Mouse (Mus musculus): ENCODE data around the gene Gfra1.

Gfra1 gene

GRCm38 (mm10) chr19:58329305-58329704 is 126.4 kb downstream of the Gfra1 start:
- DNase-seq (ENCODE audit: low read depth, low spot score): no peak

- DNase-seq (ENCODE audit: low read depth, low spot score): no peak
Observed at GRCm38 (mm10) chr19:58328014-58328413, 127.7 kb downstream of the Gfra1 start.

- DNase-seq (ENCODE audit: low read depth, low spot score): no peak
Observed at GRCm38 (mm10) chr19:58316474-58316873, 139.2 kb downstream of the Gfra1 start.

GRCm38 (mm10) chr19:58315681-58316080 is 140.0 kb downstream of the Gfra1 start:
- DNase-seq (ENCODE audit: low read depth, low spot score): no peak

GRCm38 (mm10) chr19:58314631-58315030 is 141.1 kb downstream of the Gfra1 start:
- peak; percentile 34 for DNase-seq (ENCODE audit: low read depth, low spot score)

GRCm38 (mm10) chr19:58313785-58314184 is 141.9 kb downstream of the Gfra1 start:
- no peak for DNase-seq (ENCODE audit: low read depth, low spot score)

- DNase-seq (ENCODE audit: low read depth, low spot score): no peak
Observed at GRCm38 (mm10) chr19:58312492-58312891, 143.2 kb downstream of the Gfra1 start.

- DNase-seq (ENCODE audit: low read depth, low spot score): no peak
Observed at GRCm38 (mm10) chr19:58310334-58311315, 145.1 kb downstream of the Gfra1 start.

GRCm38 (mm10) chr19:58309620-58310275 is 146.0 kb downstream of the Gfra1 start:
- no peak for DNase-seq (ENCODE audit: low read depth, low spot score)

- DNase-seq (ENCODE audit: low read depth, low spot score): no peak
Observed at GRCm38 (mm10) chr19:58301105-58301504, 154.6 kb downstream of the Gfra1 start.

GRCm38 (mm10) chr19:58297926-58298325 is 157.8 kb downstream of the Gfra1 start:
- DNase-seq (ENCODE audit: low read depth, low spot score): no peak

GRCm38 (mm10) chr19:58296842-58297190 is 158.9 kb downstream of the Gfra1 start:
- no peak for DNase-seq (ENCODE audit: low read depth, low spot score)

- DNase-seq (ENCODE audit: low read depth, low spot score): no peak
Observed at GRCm38 (mm10) chr19:58295986-58296841, 159.5 kb downstream of the Gfra1 start.

GRCm38 (mm10) chr19:58288145-58288544 is 167.6 kb downstream of the Gfra1 start:
- DNase-seq (ENCODE audit: low read depth, low spot score): no peak

GRCm38 (mm10) chr19:58275281-58275680 is 180.4 kb downstream of the Gfra1 start:
- DNase-seq (ENCODE audit: low read depth, low spot score): peak; percentile 14

- DNase-seq (ENCODE audit: low read depth, low spot score): no peak
Observed at GRCm38 (mm10) chr19:58271815-58272214, 183.9 kb downstream of the Gfra1 start.

GRCm38 (mm10) chr19:58270778-58271177 is 184.9 kb downstream of the Gfra1 start:
- no peak for DNase-seq (ENCODE audit: low read depth, low spot score)

GRCm38 (mm10) chr19:58268476-58268875 is 187.2 kb downstream of the Gfra1 start:
- DNase-seq (ENCODE audit: low read depth, low spot score): no peak

- DNase-seq (ENCODE audit: low read depth, low spot score): peak; percentile 55
Observed at GRCm38 (mm10) chr19:58266600-58266999, 189.1 kb downstream of the Gfra1 start.

GRCm38 (mm10) chr19:58260934-58261333 is 194.8 kb downstream of the Gfra1 start:
- DNase-seq (ENCODE audit: low read depth, low spot score): no peak

GRCm38 (mm10) chr19:58259250-58259649 is 196.5 kb downstream of the Gfra1 start:
- no peak for DNase-seq (ENCODE audit: low read depth, low spot score)

- DNase-seq (ENCODE audit: low read depth, low spot score): no peak
Observed at GRCm38 (mm10) chr19:58256485-58256884, 199.2 kb downstream of the Gfra1 start.

Data from ES-CJ7 (cell line).